Mouse (Mus musculus): ENCODE data around the gene Tenm2. TPM values are rescaled to one million over a fixed set of nuclear protein-coding genes. Genes with fewer than 3 reads are reported as not detected.

Gene Tenm2
- total and polyA plus RNA-seq, 3 experiments = not detected

- H3K9ac ChIP-seq (ENCODE audit: insufficient read depth, low read depth) = no peak overlapping the region
- TF ChIP-seq SMC3 (IDR thresholded peaks at IDR 0.05; ENCODE audit: low read depth, low read length) = peak; percentile 37
- TF ChIP-seq CTCF (conservative IDR thresholded peaks at IDR 0.05 in 1 of 2, IDR thresholded peaks at IDR 0.05 in 1 of 2; ENCODE audit: low read depth in 2 of 2, low read length in 2 of 2) = peak; percentile 14 to 48; a peak in 2 of 4 replicates
- no peak for TF ChIP-seq NRF1 (IDR thresholded peaks at IDR 0.05; ENCODE audit: low read depth, low read length)
- no peak overlapping the region for H3K4me2 ChIP-seq (ENCODE audit: insufficient read depth, low read depth, poor library complexity, severe bottlenecking)
- no peaks in the 10 kb centered on the region for H3K4me1 ChIP-seq (ENCODE audit: control insufficient read depth in 1 of 2, insufficient read depth in 2 of 2)
- H3K9me3 ChIP-seq (replicated peaks; ENCODE audit: low read length) = peaks cover 86% of the 10 kb centered on the region
- no peak overlapping the region for H3K27ac ChIP-seq (ENCODE audit: insufficient read depth, low read depth)
- in situ Hi-C loops (cut with MboI; ENCODE audit: low pct_ligation_motif_present, low pct_unique_long_range_greater_than_20kb, low sequenced_read_pairs) = loop anchor here (25.0 kb wide), 1 partner anchor 489 kb away; no protein-coding TSS in a partner anchor
- peak; percentile 27 for DNase-seq (ENCODE audit: extremely low read depth)
- dilution Hi-C loops (cut with MboI; ENCODE audit: extremely low pct_ligation_motif_present, extremely low pct_unique_long_range_greater_than_20kb, low sequenced_read_pairs) = no loop called here
- H3K36me3 ChIP-seq (replicated peaks in 1 of 2; ENCODE audit: control insufficient read depth in 1 of 2, insufficient read depth in 1 of 2, low read length in 1 of 2) = no peaks in the 10 kb centered on the region
- no peaks in the 10 kb centered on the region for H3K27me3 ChIP-seq (replicated peaks)
- H3K79me2 ChIP-seq (replicated peaks; ENCODE audit: control insufficient read depth, extremely low read depth, insufficient read depth, poor library complexity, severe bottlenecking) = no peaks in the 10 kb centered on the region
- no peak overlapping the region for H3K4me3 ChIP-seq (replicated peaks in 1 of 3; ENCODE audit: low read depth in 2 of 3, low read length in 2 of 3, poor library complexity in 1 of 3)
Observed at GRCm38 (mm10) chr11:36526381-36526780, 709.4 kb downstream of the Tenm2 start.

- no peak overlapping the region for H3K9ac ChIP-seq (ENCODE audit: insufficient read depth, low read depth)
Observed at GRCm38 (mm10) chr11:36512468-36512867, 723.3 kb downstream of the Tenm2 start.

GRCm38 (mm10) chr11:36508312-36508711 lies 727.5 kb downstream of the Tenm2 start:
- no peak for DNase-seq (ENCODE audit: extremely low read depth)
- TF ChIP-seq POLR2A (IDR thresholded peaks at IDR 0.05; ENCODE audit: low read depth, low read length) = no peak

More at GRCm38 (mm10) chr11:36512468-36512867, 723.3 kb downstream of the Tenm2 start:
- dilution Hi-C loops (cut with MboI; ENCODE audit: extremely low pct_ligation_motif_present, extremely low pct_unique_long_range_greater_than_20kb, low sequenced_read_pairs) (no loop called here), in situ Hi-C loops (cut with MboI; ENCODE audit: low pct_ligation_motif_present, low pct_unique_long_range_greater_than_20kb, low sequenced_read_pairs) (no loop called here)
- no peaks in the 10 kb centered on the region for H3K27me3 ChIP-seq (replicated peaks)
- H3K9me3 ChIP-seq (replicated peaks; ENCODE audit: low read length) = peaks cover 90% of the 10 kb centered on the region
- no peak for DNase-seq (ENCODE audit: extremely low read depth)
- no peak overlapping the region for H3K4me2 ChIP-seq (ENCODE audit: insufficient read depth, low read depth, poor library complexity, severe bottlenecking)
- no peak overlapping the region for H3K27ac ChIP-seq (ENCODE audit: insufficient read depth, low read depth)
- no peak overlapping the region for H3K4me3 ChIP-seq (replicated peaks in 1 of 3; ENCODE audit: low read depth in 2 of 3, low read length in 2 of 3, poor library complexity in 1 of 3)
- TF ChIP-seq MAZ (IDR thresholded peaks at IDR 0.05; ENCODE audit: low read depth, low read length) (no peak), USF2 (conservative IDR thresholded peaks at IDR 0.05; ENCODE audit: low read depth, low read length) (no peak)
- no peaks in the 10 kb centered on the region for H3K36me3 ChIP-seq (replicated peaks in 1 of 2; ENCODE audit: control insufficient read depth in 1 of 2, insufficient read depth in 1 of 2, low read length in 1 of 2)
- no peaks in the 10 kb centered on the region for H3K79me2 ChIP-seq (replicated peaks; ENCODE audit: control insufficient read depth, extremely low read depth, insufficient read depth, poor library complexity, severe bottlenecking)
- H3K4me1 ChIP-seq (ENCODE audit: control insufficient read depth in 1 of 2, insufficient read depth in 2 of 2) = no peaks in the 10 kb centered on the region

GRCm38 (mm10) chr11:36494898-36495548 lies 740.7 kb downstream of the Tenm2 start:
- Histone ChIP-seq H3K27me3 (replicated peaks) (no peaks in the 10 kb centered on the region), H3K36me3 (replicated peaks in 1 of 2; ENCODE audit: control insufficient read depth in 1 of 2, insufficient read depth in 1 of 2, low read length in 1 of 2) (no peaks in the 10 kb centered on the region), H3K79me2 (replicated peaks; ENCODE audit: control insufficient read depth, extremely low read depth, insufficient read depth, poor library complexity, severe bottlenecking) (no peaks in the 10 kb centered on the region), H3K4me3 (replicated peaks in 1 of 3; ENCODE audit: low read depth in 2 of 3, low read length in 2 of 3, poor library complexity in 1 of 3) (no peak overlapping the region), H3K9ac (ENCODE audit: insufficient read depth, low read depth) (no peak overlapping the region), H3K9me3 (replicated peaks; ENCODE audit: low read length) (peaks cover 76% of the 10 kb centered on the region), H3K4me1 (ENCODE audit: control insufficient read depth in 1 of 2, insufficient read depth in 2 of 2) (no peaks in the 10 kb centered on the region), H3K27ac (ENCODE audit: insufficient read depth, low read depth) (no peak overlapping the region), H3K4me2 (ENCODE audit: insufficient read depth, low read depth, poor library complexity, severe bottlenecking) (no peak overlapping the region)
- in situ Hi-C loops (cut with MboI; ENCODE audit: low pct_ligation_motif_present, low pct_unique_long_range_greater_than_20kb, low sequenced_read_pairs) (no loop called here), dilution Hi-C loops (cut with MboI; ENCODE audit: extremely low pct_ligation_motif_present, extremely low pct_unique_long_range_greater_than_20kb, low sequenced_read_pairs) (no loop called here)
- TF ChIP-seq BHLHE40 (IDR thresholded peaks at IDR 0.05; ENCODE audit: low read depth, low read length) = no peak
- no peak for TF ChIP-seq NRF1 (IDR thresholded peaks at IDR 0.05; ENCODE audit: low read depth, low read length)
- TF ChIP-seq USF1 (IDR thresholded peaks at IDR 0.05; ENCODE audit: low read depth, low read length) = no peak
- no peak for DNase-seq (ENCODE audit: extremely low read depth)

More at GRCm38 (mm10) chr11:36508312-36508711, 727.5 kb downstream of the Tenm2 start:
- no peak overlapping the region for H3K4me2 ChIP-seq (ENCODE audit: insufficient read depth, low read depth, poor library complexity, severe bottlenecking)
- H3K27me3 ChIP-seq (replicated peaks) = no peaks in the 10 kb centered on the region
- no peaks in the 10 kb centered on the region for H3K79me2 ChIP-seq (replicated peaks; ENCODE audit: control insufficient read depth, extremely low read depth, insufficient read depth, poor library complexity, severe bottlenecking)
- dilution Hi-C loops (cut with MboI; ENCODE audit: extremely low pct_ligation_motif_present, extremely low pct_unique_long_range_greater_than_20kb, low sequenced_read_pairs) (no loop called here), in situ Hi-C loops (cut with MboI; ENCODE audit: low pct_ligation_motif_present, low pct_unique_long_range_greater_than_20kb, low sequenced_read_pairs) (no loop called here)
- H3K36me3 ChIP-seq (replicated peaks in 1 of 2; ENCODE audit: control insufficient read depth in 1 of 2, insufficient read depth in 1 of 2, low read length in 1 of 2) = no peaks in the 10 kb centered on the region
- H3K9ac ChIP-seq (ENCODE audit: insufficient read depth, low read depth) = no peak overlapping the region
- no peaks in the 10 kb centered on the region for H3K4me1 ChIP-seq (ENCODE audit: control insufficient read depth in 1 of 2, insufficient read depth in 2 of 2)
- H3K27ac ChIP-seq (ENCODE audit: insufficient read depth, low read depth) = no peak overlapping the region
- peaks cover 94% of the 10 kb centered on the region for H3K9me3 ChIP-seq (replicated peaks; ENCODE audit: low read length)
- no peak overlapping the region for H3K4me3 ChIP-seq (replicated peaks in 1 of 3; ENCODE audit: low read depth in 2 of 3, low read length in 2 of 3, poor library complexity in 1 of 3)
